In genomic region chr2:145829231-145829630, GRCm38 (mm10) we compare ENCODE assay signal across 26 mouse cellular contexts.
A peak's percentile ranks its signal among the peaks of the same experiment; 100 is the strongest.
DNase-seq lines count a peak whose midpoint lies in the region; ATAC-seq and TF ChIP-seq lines count a peak whose summit lies in the region.
"Had no signal": no experiment of that assay in that cellular context is flagged by ENCODE, and none has a peak within 500 bp of the region (broad histone marks: within the 10 kb centered on the region; RNA-seq: fewer than 3 reads in every experiment).

No protein-coding gene starts in this region.

- H3K27me3 ChIP-seq in kidney, embryonic 16.5 days (ENCODE audit: insufficient read depth, low read length) = no peaks in the 10 kb centered on the region
- H3K27me3 ChIP-seq in kidney, embryonic 15.5 days = no peaks in the 10 kb centered on the region
- no peaks in the 10 kb centered on the region for H3K27me3 ChIP-seq in stomach, embryonic 16.5 days (ENCODE audit: control insufficient read depth, insufficient read depth, low read length)
- H3K27me3 ChIP-seq in midbrain, postnatal 0 days (ENCODE audit: insufficient read depth, low read length) = no peaks in the 10 kb centered on the region
- H3K27me3 ChIP-seq: CH12.LX; embryonic facial prominence, embryonic 12.5 days; embryonic facial prominence, embryonic 15.5 days; hindbrain, embryonic 12.5 days; hindbrain, embryonic 15.5 days; Patski had no signal

- no peak overlapping the region for H3K4me2 ChIP-seq in kidney, embryonic 16.5 days (replicated peaks; ENCODE audit: low read depth, low read length)
- no peak overlapping the region for H3K4me2 ChIP-seq in kidney, embryonic 15.5 days
- no peak overlapping the region for H3K4me2 ChIP-seq in stomach, embryonic 16.5 days (ENCODE audit: low read depth, low read length)
- no peak overlapping the region for H3K4me2 ChIP-seq in midbrain, postnatal 0 days (ENCODE audit: low read depth, low read length, poor library complexity, severe bottlenecking)
- H3K4me2 ChIP-seq: embryonic facial prominence, embryonic 12.5 days; embryonic facial prominence, embryonic 15.5 days; hindbrain, embryonic 12.5 days; hindbrain, embryonic 15.5 days had no signal

- no peak overlapping the region for H3K27ac ChIP-seq in kidney, embryonic 16.5 days (ENCODE audit: low read length)
- H3K27ac ChIP-seq in kidney, embryonic 15.5 days = no peak overlapping the region
- H3K27ac ChIP-seq in stomach, embryonic 16.5 days (ENCODE audit: low read length) = peak overlapping the region; percentile 67
- no peak overlapping the region for H3K27ac ChIP-seq in midbrain, postnatal 0 days (ENCODE audit: low read depth, low read length)
- H3K27ac ChIP-seq: embryonic facial prominence, embryonic 12.5 days; embryonic facial prominence, embryonic 15.5 days; heart, adult 2 months; heart, embryonic 10.5 days; hindbrain, embryonic 12.5 days; hindbrain, embryonic 15.5 days had no signal

- no peak overlapping the region for H3K4me3 ChIP-seq in kidney, embryonic 16.5 days (ENCODE audit: low read length)
- H3K4me3 ChIP-seq in kidney, embryonic 15.5 days (replicated peaks) = no peak overlapping the region
- no peak overlapping the region for H3K4me3 ChIP-seq in stomach, embryonic 16.5 days (replicated peaks; ENCODE audit: low read length)
- no peak overlapping the region for H3K4me3 ChIP-seq in midbrain, postnatal 0 days (ENCODE audit: low read depth, low read length)
- H3K4me3 ChIP-seq: embryonic facial prominence, embryonic 12.5 days; embryonic facial prominence, embryonic 15.5 days; heart, adult 2 months; heart, embryonic 10.5 days; hindbrain, embryonic 12.5 days; hindbrain, embryonic 15.5 days had no signal

- WGBS in kidney, embryonic 16.5 days = 83% methylated on average over 4 of the region's 4 CpGs
- 78% methylated on average over 4 of the region's 4 CpGs for WGBS in kidney, embryonic 15.5 days
- 80% methylated on average over 4 of the region's 4 CpGs for WGBS in stomach, embryonic 16.5 days
- WGBS in midbrain, postnatal 0 days = 86% methylated on average over 4 of the region's 4 CpGs

- no peaks in the 10 kb centered on the region for H3K9me3 ChIP-seq in kidney, embryonic 16.5 days (ENCODE audit: low read length)
- H3K9me3 ChIP-seq in kidney, embryonic 15.5 days (replicated peaks) = no peaks in the 10 kb centered on the region
- H3K9me3 ChIP-seq in stomach, embryonic 16.5 days (replicated peaks; ENCODE audit: control insufficient read depth, low read length) = no peaks in the 10 kb centered on the region
- H3K9me3 ChIP-seq in midbrain, postnatal 0 days (ENCODE audit: low read length) = no peaks in the 10 kb centered on the region
- H3K9me3 ChIP-seq: embryonic facial prominence, embryonic 12.5 days; embryonic facial prominence, embryonic 15.5 days; heart, embryonic 10.5 days; hindbrain, embryonic 12.5 days; hindbrain, embryonic 15.5 days had no signal

- no peak overlapping the region for H3K9ac ChIP-seq in kidney, embryonic 16.5 days (replicated peaks; ENCODE audit: low read length)
- no peak overlapping the region for H3K9ac ChIP-seq in kidney, embryonic 15.5 days
- H3K9ac ChIP-seq in stomach, embryonic 16.5 days (ENCODE audit: low read length) = no peak overlapping the region
- H3K9ac ChIP-seq in midbrain, postnatal 0 days (replicated peaks; ENCODE audit: low read length, poor library complexity, severe bottlenecking) = no peak overlapping the region
- H3K9ac ChIP-seq: embryonic facial prominence, embryonic 12.5 days; embryonic facial prominence, embryonic 15.5 days; forebrain, postnatal 0 days; hindbrain, embryonic 12.5 days; hindbrain, embryonic 15.5 days had no signal

- no peak for ATAC-seq in kidney, embryonic 16.5 days (ENCODE audit: low FRiP score, low TSS enrichment)
- no peak for ATAC-seq in kidney, embryonic 15.5 days (replicated peaks; ENCODE audit: low FRiP score)
- no peak for ATAC-seq in stomach, embryonic 16.5 days (ENCODE audit: insufficient read depth, low FRiP score)
- no peak for ATAC-seq in midbrain, postnatal 0 days (ENCODE audit: low FRiP score)
- ATAC-seq: forebrain, embryonic 14.5 days; forebrain, postnatal 0 days; Patski had no signal

- TF ChIP-seq CTCF in midbrain, postnatal 0 days (IDR thresholded peaks at IDR 0.05) = no peak

- peaks cover under 1% of the 10 kb centered on the region for H3K36me3 ChIP-seq in kidney, embryonic 16.5 days (ENCODE audit: insufficient read depth, low read length)
- H3K36me3 ChIP-seq in kidney, embryonic 15.5 days = peaks cover 12% of the 10 kb centered on the region
- H3K36me3 ChIP-seq in stomach, embryonic 16.5 days (ENCODE audit: control insufficient read depth, insufficient read depth, low read length) = 0 out of 2 replicates have a peak, but pooled peaks cover 4% of the 10 kb centered on the region
- H3K36me3 ChIP-seq in midbrain, postnatal 0 days (ENCODE audit: insufficient read depth, low read length) = no peaks in the 10 kb centered on the region
- H3K36me3 ChIP-seq: embryonic facial prominence, embryonic 12.5 days; embryonic facial prominence, embryonic 15.5 days; G1E; hindbrain, embryonic 12.5 days; hindbrain, embryonic 15.5 days had no signal

- peak; percentile 70 for DNase-seq in kidney, adult 11 months
- peak; percentile 55 to 74 for DNase-seq in kidney, adult 8-10 months
- peak; percentile 41 to 68 for DNase-seq in kidney, postnatal 25 days
- DNase-seq in left cerebral cortex, adult 18-20 months (ENCODE audit: low spot score in 2 of 2) = no peak
- no peak for DNase-seq in midbrain, postnatal 0 days (ENCODE audit: low spot score)
- DNase-seq: adrenal gland, postnatal 10 days; adrenal gland, postnatal 36 days; B cell, adult 2 months; cerebellum, adult 18-20 months; cerebellum, adult 9-10 months; cerebellum, postnatal 25 days; forebrain, postnatal 0 days; gastrocnemius, postnatal 25 days; heart, adult 2 months had no signal

- H3K4me1 ChIP-seq in kidney, embryonic 16.5 days (ENCODE audit: insufficient read depth, low read length) = peaks cover 19% of the 10 kb centered on the region
- H3K4me1 ChIP-seq in kidney, embryonic 15.5 days = peaks cover 15% of the 10 kb centered on the region
- peaks cover 12% of the 10 kb centered on the region for H3K4me1 ChIP-seq in stomach, embryonic 16.5 days (ENCODE audit: control insufficient read depth, insufficient read depth, low read length)
- H3K4me1 ChIP-seq in midbrain, postnatal 0 days (ENCODE audit: insufficient read depth, low read length) = no peaks in the 10 kb centered on the region

Comparison
In these comparisons a context has a peak if more than half of its experiments do, and no peak if none do; other contexts are left out.
1. DNase-seq: peak in kidney, adult 11 months (single experiment), kidney, adult 8-10 months (2 of 2) and kidney, postnatal 25 days (2 of 2); none in left cerebral cortex, adult 18-20 months (0 of 2) and midbrain, postnatal 0 days (single experiment).